Mouse (Mus musculus) ES-E14 (cell line): ENCODE measurements at regions not wholly inside any gene's neighbourhood (a gene's known extent, or its start where the extent isn't known, plus 50 kb on each side); places are given as distances from the start of the nearest gene placed in this dataset.

Experiments used
- DNase-seq: peaks from one replicate; pipeline ENCODE4 v3.0.0-alpha.2; 2013; ENCODE audit warnings: low read depth, low spot score
- H3K27ac ChIP-seq: 2 replicates; pipeline ENCODE4 v1.5.1; 2012; ENCODE audit warnings: low read depth, mild to moderate bottlenecking, low read length, moderate library complexity, mixed read lengths; ENCODE audit not compliant: poor library complexity, insufficient read depth, severe bottlenecking
- H3K36me3 ChIP-seq: 2 replicates; pipeline ENCODE4 v1.6.1; 2012; ENCODE audit warnings: mild to moderate bottlenecking, low read length, moderate library complexity, mixed read lengths; ENCODE audit not compliant: control insufficient read depth, poor library complexity, insufficient read depth, severe bottlenecking
- H3K4me1 ChIP-seq, 2 experiments: fragments of 150-350 bp in 1 of 2; sonication (generic) in 1 of 2; 2 replicates each; pipeline ENCODE4 v1.6.1; 2012; ENCODE audit warnings: low read length in 2 of 2, mild to moderate bottlenecking in 1 of 2, mixed read lengths in 1 of 2; ENCODE audit not compliant: control insufficient read depth in 2 of 2, insufficient read depth in 2 of 2, poor library complexity in 1 of 2
- H3K4me3 ChIP-seq, 2 experiments: fragments of 150-350 bp in 1 of 2; sonication (generic) in 1 of 2; 2 replicates each; pipeline ENCODE4 v1.5.1; 2012; ENCODE audit warnings: low read length in 2 of 2, low read depth in 1 of 2, mild to moderate bottlenecking in 1 of 2, mixed read lengths in 1 of 2; ENCODE audit not compliant: insufficient read depth in 1 of 2, poor library complexity in 1 of 2, severe bottlenecking in 1 of 2
- H3K9ac ChIP-seq: 2 replicates; pipeline ENCODE4 v1.6.1; 2012; ENCODE audit warnings: low read depth, mild to moderate bottlenecking, low read length, mixed read lengths; ENCODE audit not compliant: poor library complexity, insufficient read depth, severe bottlenecking
- H3K9me3 ChIP-seq: fragments of 150-350 bp; sonication (generic); 2 replicates; pipeline ENCODE4 v1.6.1; 2012; ENCODE audit warnings: low read depth, mild to moderate bottlenecking, low read length; ENCODE audit not compliant: control insufficient read depth, insufficient read depth
- CHD2 ChIP-seq: IDR thresholded peaks from 2 replicates; pipeline ENCODE4 v1.6.1; 2014; ENCODE audit warnings: mild to moderate bottlenecking, low read depth, low read length, inconsistent platforms
- HCFC1 ChIP-seq: IDR thresholded peaks from 2 replicates; pipeline ENCODE4 v1.6.1; 2012; ENCODE audit warnings: low read length, inconsistent platforms, borderline replicate concordance; ENCODE audit not compliant: insufficient read depth
- MAFK ChIP-seq: IDR thresholded peaks from 2 replicates; pipeline ENCODE4 v1.6.1; 2014; ENCODE audit warnings: mild to moderate bottlenecking, low read depth, low read length, inconsistent platforms; ENCODE audit not compliant: insufficient read depth
- ZC3H11A ChIP-seq: IDR thresholded peaks from 2 replicates; pipeline ENCODE4 v1.6.1; 2012; ENCODE audit warnings: low read depth, mild to moderate bottlenecking, inconsistent platforms, low read length, borderline replicate concordance
- ZNF384 ChIP-seq: IDR thresholded peaks from 2 replicates; pipeline ENCODE4 v1.6.1; 2012; ENCODE audit warnings: low read depth, low read length, inconsistent platforms
- in situ Hi-C, 2 experiments: fragments of 600-800 bp; cut with MboI; formaldehyde crosslinking; loops; one replicate each; pipeline ENCODE4 v1.15.1; 2025; ENCODE audit warnings: low sequenced_read_pairs in 2 of 2, inconsistent platforms in 1 of 2; ENCODE audit not compliant: unreplicated experiment in 2 of 2

GRCm38 (mm10) chr9:113248703-113249274 lies 459.3 kb downstream of the Pdcd6ip start:
- Histone ChIP-seq H3K4me3 (no peak overlapping the region), H3K9me3 (no peaks in the 10 kb centered on the region), H3K4me1 (no peaks in the 10 kb centered on the region), H3K9ac (no peak overlapping the region), H3K36me3 (no peaks in the 10 kb centered on the region), H3K27ac (no peak overlapping the region)
- in situ Hi-C loops: no loop called here
- DNase-seq: no peak
- no peak for TF ChIP-seq HCFC1
- no peak for TF ChIP-seq ZNF384
- TF ChIP-seq CHD2: no peak
- TF ChIP-seq ZC3H11A: no peak
- no peak for TF ChIP-seq MAFK

DNA sequence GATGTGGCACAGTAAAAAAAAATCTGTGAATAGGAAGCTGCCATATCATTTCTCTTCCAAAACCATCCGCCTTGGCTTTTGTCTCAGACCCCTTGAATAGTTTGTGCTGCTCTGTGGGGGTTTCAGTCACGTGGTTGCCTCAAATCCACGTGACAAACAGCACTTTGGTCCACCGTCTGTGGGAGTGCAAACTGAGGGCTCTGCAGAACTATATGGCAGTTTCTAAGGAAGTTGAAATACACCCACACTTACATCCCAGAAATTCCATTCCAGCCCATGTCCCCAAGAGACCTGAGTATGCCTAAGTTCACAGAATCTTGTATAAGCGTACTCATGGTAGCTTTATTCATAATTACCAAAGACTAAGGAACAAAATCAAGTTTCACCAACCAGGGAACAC lies 460.1 kb downstream of the Pdcd6ip start:
- no peak for DNase-seq

GRCm38 (mm10) chr9:113243870-113244269 lies 464.2 kb downstream of the Pdcd6ip start:
- DNase-seq: no peak
- in situ Hi-C loops: no loop called here
- no peaks in the 10 kb centered on the region for H3K36me3 ChIP-seq

More for the DNA sequence above, 460.1 kb downstream of the Pdcd6ip start:
- no peak for TF ChIP-seq CHD2
- TF ChIP-seq ZC3H11A: no peak
- no peak for TF ChIP-seq ZNF384
- TF ChIP-seq HCFC1: no peak
- no peak for TF ChIP-seq MAFK
- Histone ChIP-seq H3K9me3 (no peaks in the 10 kb centered on the region), H3K9ac (no peak overlapping the region), H3K4me1 (no peaks in the 10 kb centered on the region), H3K36me3 (no peaks in the 10 kb centered on the region), H3K4me3 (no peak overlapping the region), H3K27ac (no peak overlapping the region)
- in situ Hi-C loops: no loop called here

GRCm38 (mm10) chr9:113233370-113233769 lies 474.7 kb downstream of the Pdcd6ip start:
- Histone ChIP-seq H3K27ac (no peak overlapping the region), H3K4me3 (no peak overlapping the region), H3K4me1 (no peaks in the 10 kb centered on the region), H3K9me3 (peaks cover 4% of the 10 kb centered on the region; the same call in 1 of the 2 replicates), H3K36me3 (no peaks in the 10 kb centered on the region), H3K9ac (no peak overlapping the region)
- in situ Hi-C loops: no loop called here
- TF ChIP-seq MAFK: no peak
- no peak for DNase-seq

More at GRCm38 (mm10) chr9:113243870-113244269, 464.2 kb downstream of the Pdcd6ip start:
- Histone ChIP-seq H3K9ac (no peak overlapping the region), H3K27ac (no peak overlapping the region), H3K9me3 (no peaks in the 10 kb centered on the region), H3K4me1 (no peaks in the 10 kb centered on the region), H3K4me3 (no peak overlapping the region)
- TF ChIP-seq MAFK: no peak

DNA sequence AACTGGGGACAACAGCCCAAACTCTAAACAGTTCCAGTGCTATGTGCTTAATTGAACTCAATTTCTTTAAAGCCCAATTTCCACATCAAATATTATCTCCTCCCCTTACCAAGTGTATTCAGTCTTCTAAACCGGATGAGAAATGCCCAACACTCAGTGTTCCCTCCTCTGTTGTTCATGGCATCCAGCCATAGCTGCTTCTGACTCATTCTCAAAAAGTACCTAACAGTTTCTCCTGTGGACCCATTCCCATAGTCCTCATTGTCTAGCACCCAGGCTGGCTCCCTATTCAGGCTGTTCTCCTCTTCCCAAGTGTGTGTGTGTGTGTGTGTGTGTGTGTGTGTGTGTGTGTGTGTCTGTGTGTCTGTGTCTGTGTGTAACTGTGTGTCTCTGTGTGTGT lies 478.7 kb downstream of the Pdcd6ip start:
- TF ChIP-seq MAFK (no peak), CHD2 (no peak), ZC3H11A (no peak), ZNF384 (no peak), HCFC1 (no peak)
- Histone ChIP-seq H3K9me3 (peaks cover 6% of the 10 kb centered on the region), H3K36me3 (no peaks in the 10 kb centered on the region), H3K4me1 (no peaks in the 10 kb centered on the region), H3K27ac (no peak overlapping the region), H3K4me3 (no peak overlapping the region), H3K9ac (no peak overlapping the region)
- in situ Hi-C loops: no loop called here
- DNase-seq: no peak
